Mouse (Mus musculus): ENCODE results near the gene Rufy2. TPM values are rescaled to one million over a fixed set of nuclear protein-coding genes. Genes with fewer than 3 reads are reported as not detected.

Gene Rufy2
- polyA plus RNA-seq, 1 experiment from 2014 or later, result 61.2 TPM

GRCm38 (mm10) chr10:63008193-63008592 lies 28.2 kb downstream of the Rufy2 start:
- H3K4me1 ChIP-seq (ENCODE audit: control insufficient read depth, insufficient read depth, low read length), result no peaks in the 10 kb centered on the region
- no peak for ATAC-seq
- H3K9ac ChIP-seq (ENCODE audit: low read depth, low read length), result no peak overlapping the region
- H3K4me3 ChIP-seq (ENCODE audit: low read depth, low read length), result no peak overlapping the region
- H3K9me3 ChIP-seq (replicated peaks; ENCODE audit: control insufficient read depth, low read length, poor library complexity, severe bottlenecking), result no peaks in the 10 kb centered on the region
- 59% methylated on average over 3 of the region's 3 CpGs for WGBS
- H3K27ac ChIP-seq (ENCODE audit: low read length), result no peak overlapping the region
- H3K36me3 ChIP-seq (ENCODE audit: control insufficient read depth, insufficient read depth, low read length), result peaks cover 38% of the 10 kb centered on the region
- H3K4me2 ChIP-seq (ENCODE audit: low read length), result no peak overlapping the region
- no peaks in the 10 kb centered on the region for H3K27me3 ChIP-seq (ENCODE audit: control insufficient read depth, insufficient read depth, low read depth, low read length)

GRCm38 (mm10) chr10:63010268-63010667 lies 30.2 kb downstream of the Rufy2 start:
- Histone ChIP-seq H3K4me1 (ENCODE audit: control insufficient read depth, insufficient read depth, low read length) (no peaks in the 10 kb centered on the region), H3K27ac (ENCODE audit: low read length) (no peak overlapping the region), H3K4me2 (ENCODE audit: low read length) (no peak overlapping the region), H3K27me3 (ENCODE audit: control insufficient read depth, insufficient read depth, low read depth, low read length) (no peaks in the 10 kb centered on the region), H3K36me3 (ENCODE audit: control insufficient read depth, insufficient read depth, low read length) (peaks cover 32% of the 10 kb centered on the region), H3K9ac (ENCODE audit: low read depth, low read length) (no peak overlapping the region), H3K4me3 (ENCODE audit: low read depth, low read length) (no peak overlapping the region), H3K9me3 (replicated peaks; ENCODE audit: control insufficient read depth, low read length, poor library complexity, severe bottlenecking) (no peaks in the 10 kb centered on the region)
- peak; percentile 37; the same call in 1 of the 2 replicates for ATAC-seq
- 88% methylated on average over 4 of the region's 4 CpGs for WGBS

- Histone ChIP-seq H3K9me3 (replicated peaks; ENCODE audit: control insufficient read depth, low read length, poor library complexity, severe bottlenecking) (no peaks in the 10 kb centered on the region), H3K4me2 (ENCODE audit: low read length) (no peak overlapping the region), H3K4me1 (ENCODE audit: control insufficient read depth, insufficient read depth, low read length) (no peaks in the 10 kb centered on the region), H3K27ac (ENCODE audit: low read length) (no peak overlapping the region), H3K36me3 (ENCODE audit: control insufficient read depth, insufficient read depth, low read length) (peaks cover 38% of the 10 kb centered on the region), H3K4me3 (ENCODE audit: low read depth, low read length) (no peak overlapping the region), H3K9ac (ENCODE audit: low read depth, low read length) (no peak overlapping the region), H3K27me3 (ENCODE audit: control insufficient read depth, insufficient read depth, low read depth, low read length) (no peaks in the 10 kb centered on the region)
- no peak for ATAC-seq
- WGBS, result 87% methylated on average over 6 of the region's 6 CpGs
These were observed 31.5 kb downstream of the Rufy2 start for GRCm38 (mm10) chr10:63011556-63011955.

GRCm38 (mm10) chr10:63013476-63013875 lies 33.5 kb downstream of the Rufy2 start:
- Histone ChIP-seq H3K4me1 (ENCODE audit: control insufficient read depth, insufficient read depth, low read length) (no peaks in the 10 kb centered on the region; the same call in 1 of the 2 replicates), H3K27ac (ENCODE audit: low read length) (no peak overlapping the region), H3K9me3 (replicated peaks; ENCODE audit: control insufficient read depth, low read length, poor library complexity, severe bottlenecking) (no peaks in the 10 kb centered on the region), H3K27me3 (ENCODE audit: control insufficient read depth, insufficient read depth, low read depth, low read length) (no peaks in the 10 kb centered on the region), H3K4me2 (ENCODE audit: low read length) (no peak overlapping the region), H3K4me3 (ENCODE audit: low read depth, low read length) (no peak overlapping the region), H3K9ac (ENCODE audit: low read depth, low read length) (no peak overlapping the region), H3K36me3 (ENCODE audit: control insufficient read depth, insufficient read depth, low read length) (peaks cover 35% of the 10 kb centered on the region)
- 78% methylated on average over 3 of the region's 3 CpGs for WGBS
- no peak for ATAC-seq

- no peaks in the 10 kb centered on the region for H3K9me3 ChIP-seq (replicated peaks; ENCODE audit: control insufficient read depth, low read length, poor library complexity, severe bottlenecking)
- H3K36me3 ChIP-seq (ENCODE audit: control insufficient read depth, insufficient read depth, low read length), result peaks cover 35% of the 10 kb centered on the region
- no peak overlapping the region for H3K9ac ChIP-seq (ENCODE audit: low read depth, low read length)
- WGBS, result 80% methylated on average over 9 of the region's 9 CpGs
- peaks cover 4% of the 10 kb centered on the region for H3K4me1 ChIP-seq (ENCODE audit: control insufficient read depth, insufficient read depth, low read length)
- no peaks in the 10 kb centered on the region for H3K27me3 ChIP-seq (ENCODE audit: control insufficient read depth, insufficient read depth, low read depth, low read length)
- no peak overlapping the region for H3K4me2 ChIP-seq (ENCODE audit: low read length)
- no peak overlapping the region for H3K4me3 ChIP-seq (ENCODE audit: low read depth, low read length)
- H3K27ac ChIP-seq (ENCODE audit: low read length), result no peak overlapping the region
- no peak for ATAC-seq
These were observed 34.1 kb downstream of the Rufy2 start for GRCm38 (mm10) chr10:63014168-63014567.

- Histone ChIP-seq H3K4me3 (ENCODE audit: low read depth, low read length) (no peak overlapping the region), H3K27me3 (ENCODE audit: control insufficient read depth, insufficient read depth, low read depth, low read length) (no peaks in the 10 kb centered on the region), H3K9me3 (replicated peaks; ENCODE audit: control insufficient read depth, low read length, poor library complexity, severe bottlenecking) (no peaks in the 10 kb centered on the region), H3K4me1 (ENCODE audit: control insufficient read depth, insufficient read depth, low read length) (peaks cover 31% of the 10 kb centered on the region), H3K4me2 (ENCODE audit: low read length) (no peak overlapping the region), H3K9ac (ENCODE audit: low read depth, low read length) (no peak overlapping the region), H3K27ac (ENCODE audit: low read length) (no peak overlapping the region), H3K36me3 (ENCODE audit: control insufficient read depth, insufficient read depth, low read length) (peaks cover 11% of the 10 kb centered on the region)
- no peak for ATAC-seq
- WGBS, result 80% methylated on average over 6 of the region's 6 CpGs
These were observed 39.3 kb downstream of the Rufy2 start for GRCm38 (mm10) chr10:63019304-63019703.

GRCm38 (mm10) chr10:63021702-63022101 lies 41.7 kb downstream of the Rufy2 start:
- peak overlapping the region; percentile 71 for H3K4me2 ChIP-seq (ENCODE audit: low read length)
- H3K9me3 ChIP-seq (replicated peaks; ENCODE audit: control insufficient read depth, low read length, poor library complexity, severe bottlenecking), result no peaks in the 10 kb centered on the region
- H3K9ac ChIP-seq (ENCODE audit: low read depth, low read length), result peak overlapping the region; percentile 98; the same call in 1 of the 2 replicates
- no peak for ATAC-seq
- H3K4me1 ChIP-seq (ENCODE audit: control insufficient read depth, insufficient read depth, low read length), result peaks cover 47% of the 10 kb centered on the region
- H3K4me3 ChIP-seq (ENCODE audit: low read depth, low read length), result peak overlapping the region; percentile 96
- 25% methylated on average over 4 of the region's 4 CpGs for WGBS
- H3K27me3 ChIP-seq (ENCODE audit: control insufficient read depth, insufficient read depth, low read depth, low read length), result no peaks in the 10 kb centered on the region
- peaks cover 3% of the 10 kb centered on the region; the same call in 1 of the 2 replicates for H3K36me3 ChIP-seq (ENCODE audit: control insufficient read depth, insufficient read depth, low read length)
- H3K27ac ChIP-seq (ENCODE audit: low read length), result no peak overlapping the region

- no peaks in the 10 kb centered on the region for H3K27me3 ChIP-seq (ENCODE audit: control insufficient read depth, insufficient read depth, low read depth, low read length)
- no peak for ATAC-seq
- WGBS, result under 1% methylated on average over 27 of the region's 27 CpGs
- H3K36me3 ChIP-seq (ENCODE audit: control insufficient read depth, insufficient read depth, low read length), result peaks cover 3% of the 10 kb centered on the region; the same call in 1 of the 2 replicates
- H3K9me3 ChIP-seq (replicated peaks; ENCODE audit: control insufficient read depth, low read length, poor library complexity, severe bottlenecking), result no peaks in the 10 kb centered on the region
- H3K27ac ChIP-seq (ENCODE audit: low read length), result peak overlapping the region; percentile 100
- H3K9ac ChIP-seq (ENCODE audit: low read depth, low read length), result peak overlapping the region; percentile 98
- H3K4me2 ChIP-seq (ENCODE audit: low read length), result peak overlapping the region; percentile 71
- peak overlapping the region; percentile 96 for H3K4me3 ChIP-seq (ENCODE audit: low read depth, low read length)
- peaks cover 55% of the 10 kb centered on the region for H3K4me1 ChIP-seq (ENCODE audit: control insufficient read depth, insufficient read depth, low read length)
These were observed 42.6 kb downstream of the Rufy2 start for GRCm38 (mm10) chr10:63022541-63023120.

- H3K4me1 ChIP-seq (ENCODE audit: control insufficient read depth, insufficient read depth, low read length), result peaks cover 55% of the 10 kb centered on the region
- under 1% methylated on average over 66 of the region's 68 CpGs for WGBS
- H3K9ac ChIP-seq (ENCODE audit: low read depth, low read length), result peak overlapping the region; percentile 98
- no peaks in the 10 kb centered on the region for H3K27me3 ChIP-seq (ENCODE audit: control insufficient read depth, insufficient read depth, low read depth, low read length)
- no peaks in the 10 kb centered on the region for H3K36me3 ChIP-seq (ENCODE audit: control insufficient read depth, insufficient read depth, low read length)
- H3K9me3 ChIP-seq (replicated peaks; ENCODE audit: control insufficient read depth, low read length, poor library complexity, severe bottlenecking), result no peaks in the 10 kb centered on the region
- H3K4me3 ChIP-seq (ENCODE audit: low read depth, low read length), result peak overlapping the region; percentile 96
- peak; percentile 46 for ATAC-seq
- peak overlapping the region; percentile 100 for H3K27ac ChIP-seq (ENCODE audit: low read length)
- H3K4me2 ChIP-seq (ENCODE audit: low read length), result peak overlapping the region; percentile 71
These were observed 43.2 kb downstream of the Rufy2 start for GRCm38 (mm10) chr10:63023121-63023748.

All from midbrain, embryonic 16.5 days (tissue).